Mouse (Mus musculus): ENCODE measurements around the gene Slc17a7. TPM values are rescaled to one million over a fixed set of nuclear protein-coding genes. Genes with fewer than 3 reads are reported as not detected.
A peak's percentile ranks its signal among the peaks of the same experiment; 100 is the strongest.

Slc17a7 gene
- polyA plus RNA-seq, 1 experiment from 2014 or later, result 0.56 TPM

DNA sequence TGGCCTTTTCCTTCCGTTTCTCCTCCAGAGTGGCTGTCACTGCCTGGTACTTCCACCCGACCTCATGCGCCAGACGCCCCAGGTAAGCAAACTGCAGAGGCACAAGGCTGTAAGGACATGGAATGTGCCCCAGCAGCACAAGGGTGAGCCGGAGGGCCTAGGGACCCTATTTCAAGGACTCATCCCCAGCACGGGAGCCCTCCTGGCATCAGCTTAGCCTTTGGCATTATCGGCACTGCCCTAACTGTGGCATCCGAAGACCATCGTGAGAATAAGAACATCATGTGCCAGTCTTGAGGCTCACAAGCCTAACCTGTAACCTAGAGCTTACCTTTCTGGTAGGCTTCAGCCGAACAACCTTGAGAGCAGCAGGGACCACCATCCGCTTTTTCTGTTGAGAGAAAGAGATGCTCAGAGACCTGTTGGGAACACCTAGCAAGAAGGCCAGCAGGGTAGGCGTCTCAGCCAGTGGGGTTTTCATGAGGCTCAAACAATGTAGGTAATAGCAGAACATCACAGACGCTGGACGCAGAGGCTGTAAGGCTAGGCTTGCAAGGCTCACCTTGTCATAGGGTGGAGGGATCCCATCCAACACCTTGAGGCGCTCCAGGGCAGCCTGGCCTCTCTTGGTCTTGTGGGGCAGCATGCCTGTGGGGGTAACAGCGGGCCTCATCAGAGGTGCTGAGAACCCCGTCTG is 37.5 kb upstream of the Slc17a7 start:
- no peaks in the 10 kb centered on the region for H3K27me3 ChIP-seq (replicated peaks; ENCODE audit: insufficient read depth, low read length)
- no peak overlapping the region for H3K4me2 ChIP-seq (replicated peaks; ENCODE audit: low read depth, low read length)
- DNase-seq (ENCODE audit: low spot score), result no peak
- 0 out of 2 replicates have a peak, but pooled peaks cover 17% of the 10 kb centered on the region for H3K36me3 ChIP-seq (ENCODE audit: insufficient read depth, low read length)
- H3K4me3 ChIP-seq (ENCODE audit: low read depth, low read length), result no peak overlapping the region
- ATAC-seq, result no peak
- TF ChIP-seq EP300 (IDR thresholded peaks at IDR 0.05), result no peak
- no peak for TF ChIP-seq CTCF (IDR thresholded peaks at IDR 0.05)
- 67% methylated on average over 17 of the region's 17 CpGs for WGBS
- no peaks in the 10 kb centered on the region for H3K9me3 ChIP-seq (ENCODE audit: low read length)
- H3K9ac ChIP-seq (replicated peaks; ENCODE audit: low read depth), result no peak overlapping the region
- H3K27ac ChIP-seq (ENCODE audit: low read length), result no peak overlapping the region
- H3K4me1 ChIP-seq (ENCODE audit: insufficient read depth, low read depth, low read length), result peaks cover 12% of the 10 kb centered on the region; the same call in 1 of the 2 replicates

DNA sequence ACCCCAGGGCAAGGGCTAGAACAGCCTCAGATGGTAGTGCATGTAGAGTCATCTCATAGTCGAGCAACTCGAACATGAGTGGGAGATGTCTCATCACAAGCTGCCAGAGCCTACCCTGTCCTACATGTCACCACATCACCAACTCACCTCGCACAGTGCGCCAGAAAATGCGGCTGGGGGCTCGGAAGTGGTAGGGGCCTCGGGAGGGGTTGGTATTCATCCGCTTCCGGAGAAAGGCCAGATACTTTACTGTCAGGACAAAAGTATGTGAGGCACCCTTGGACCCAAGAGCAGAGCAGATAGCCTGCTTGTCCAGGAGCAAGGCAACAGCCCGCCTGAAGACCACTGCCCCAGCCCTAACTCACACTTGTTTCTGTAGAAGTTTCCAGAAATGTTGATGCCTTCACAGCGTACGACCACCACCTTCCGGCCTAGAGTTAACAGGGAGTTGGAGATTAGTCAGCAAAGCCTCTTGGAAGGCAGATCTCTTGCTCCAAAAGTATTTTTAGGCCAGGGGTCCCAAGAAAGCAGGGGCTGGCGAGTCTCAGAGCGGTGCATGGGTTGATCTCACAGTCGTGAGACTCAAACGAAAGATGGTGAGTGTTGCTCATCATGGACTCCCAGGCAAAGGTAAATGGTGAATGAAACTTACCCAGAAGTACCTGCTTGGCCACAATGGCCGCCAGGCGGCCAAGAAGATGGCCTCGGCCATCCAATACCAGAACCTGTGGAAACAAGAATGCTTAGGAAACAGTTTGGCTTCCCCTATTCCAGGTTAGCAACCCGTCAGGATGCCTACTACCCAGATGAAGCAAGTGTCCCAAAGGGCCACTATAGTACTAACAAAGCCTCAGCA is 36.7 kb upstream of the Slc17a7 start:
- peaks cover 12% of the 10 kb centered on the region; the same call in 1 of the 2 replicates for H3K4me1 ChIP-seq (ENCODE audit: insufficient read depth, low read depth, low read length)
- H3K36me3 ChIP-seq (ENCODE audit: insufficient read depth, low read length), result 0 out of 2 replicates have a peak, but pooled peaks cover 17% of the 10 kb centered on the region
- TF ChIP-seq CTCF (IDR thresholded peaks at IDR 0.05) (0 out of 2 replicates have a peak, but pooled peaks have one; percentile 31), EP300 (IDR thresholded peaks at IDR 0.05) (no peak)
- peak overlapping the region; percentile 92 for H3K9ac ChIP-seq (replicated peaks; ENCODE audit: low read depth)
- peak overlapping the region; percentile 69 for H3K4me2 ChIP-seq (replicated peaks; ENCODE audit: low read depth, low read length)
- H3K4me3 ChIP-seq (ENCODE audit: low read depth, low read length), result peak overlapping the region; percentile 81; the same call in 1 of the 2 replicates
- H3K27ac ChIP-seq (ENCODE audit: low read length), result no peak overlapping the region
- no peaks in the 10 kb centered on the region for H3K27me3 ChIP-seq (replicated peaks; ENCODE audit: insufficient read depth, low read length)
- H3K9me3 ChIP-seq (ENCODE audit: low read length), result no peaks in the 10 kb centered on the region
- WGBS, result 21% methylated on average over 21 of the region's 21 CpGs
- no peak for ATAC-seq
- DNase-seq (ENCODE audit: low spot score), result no peak

DNA sequence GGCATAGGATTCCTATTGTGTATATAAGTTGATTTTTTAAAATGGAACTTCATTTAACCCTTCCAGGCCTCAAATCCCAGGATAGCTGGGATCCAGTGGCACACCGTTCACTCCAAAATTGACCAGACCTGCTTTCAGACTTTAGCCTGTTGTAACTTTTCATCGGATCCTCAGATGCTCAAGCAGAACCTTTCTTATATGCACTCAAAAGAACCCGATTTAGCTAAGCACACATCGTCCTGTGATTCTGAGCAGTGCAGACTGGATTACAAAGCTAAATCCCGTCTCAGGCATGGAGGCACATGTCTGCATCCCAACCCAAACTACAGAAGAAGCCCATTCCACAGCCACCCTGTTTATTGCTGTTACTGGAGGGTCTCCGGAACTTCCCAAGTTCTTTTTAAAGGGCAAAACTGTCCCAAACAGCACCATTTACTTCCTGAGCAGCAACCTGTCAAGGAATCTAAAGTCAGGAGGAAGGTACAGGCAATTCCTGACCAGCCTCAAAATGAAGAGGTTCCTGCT is 36.0 kb upstream of the Slc17a7 start:
- H3K4me1 ChIP-seq (ENCODE audit: insufficient read depth, low read depth, low read length), result peaks cover 11% of the 10 kb centered on the region; the same call in 1 of the 2 replicates
- H3K4me2 ChIP-seq (replicated peaks; ENCODE audit: low read depth, low read length), result peak overlapping the region; percentile 69
- WGBS, result 2% methylated on average over 6 of the region's 6 CpGs
- H3K27ac ChIP-seq (ENCODE audit: low read length), result peak overlapping the region; percentile 77
- peak overlapping the region; percentile 92 for H3K9ac ChIP-seq (replicated peaks; ENCODE audit: low read depth)
- TF ChIP-seq EP300 (IDR thresholded peaks at IDR 0.05) (no peak), CTCF (IDR thresholded peaks at IDR 0.05) (no peak)
- DNase-seq (ENCODE audit: low spot score) (no peak), ATAC-seq (no peak)
- no peaks in the 10 kb centered on the region for H3K9me3 ChIP-seq (ENCODE audit: low read length)
- H3K27me3 ChIP-seq (replicated peaks; ENCODE audit: insufficient read depth, low read length), result no peaks in the 10 kb centered on the region
- peak overlapping the region; percentile 81 for H3K4me3 ChIP-seq (ENCODE audit: low read depth, low read length)
- 0 out of 2 replicates have a peak, but pooled peaks cover 17% of the 10 kb centered on the region for H3K36me3 ChIP-seq (ENCODE audit: insufficient read depth, low read length)

DNA sequence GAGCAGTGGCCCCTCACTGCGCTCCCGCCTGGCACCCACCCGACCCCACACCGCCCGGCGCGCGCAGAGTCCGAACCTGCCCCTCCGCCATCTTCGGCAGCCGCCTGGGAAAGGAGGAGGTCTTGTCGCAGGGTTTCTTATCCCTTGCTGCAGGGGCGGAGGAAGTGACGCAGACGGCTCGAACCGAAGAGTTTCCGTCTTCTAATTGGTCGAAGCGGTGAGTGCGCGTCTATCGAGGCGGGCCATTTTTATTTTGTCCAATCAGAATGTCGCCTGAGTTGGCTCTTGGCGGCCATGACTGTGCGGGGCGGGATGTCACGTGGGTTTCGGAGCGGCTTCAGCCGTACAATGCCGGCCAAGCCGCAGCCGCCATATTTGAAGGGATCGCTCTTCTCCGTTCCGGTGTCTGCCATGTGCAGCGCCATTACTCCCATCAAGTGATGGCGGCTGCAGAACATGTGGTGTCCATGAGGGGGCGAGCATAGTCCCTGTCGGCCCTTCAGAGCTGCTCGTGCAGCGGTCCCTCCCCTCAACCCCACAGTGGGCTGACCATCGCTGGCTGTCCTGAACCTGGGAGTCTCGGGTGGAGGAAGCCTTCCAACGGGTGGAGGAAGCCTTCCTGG is 35.0 kb upstream of the Slc17a7 start, which contains the start of gene Rpl13a:
Gene Rpl13a, minus strand, starts transcription at position 138 of the 623 bp plus-strand sequence.
- DNase-seq (ENCODE audit: low spot score) (peak; percentile 99), ATAC-seq (peak; percentile 92)
- H3K36me3 ChIP-seq (ENCODE audit: insufficient read depth, low read length), result 0 out of 2 replicates have a peak, but pooled peaks cover 17% of the 10 kb centered on the region
- peak within 1 kb of the TSS; percentile 71 for H3K4me2 ChIP-seq (replicated peaks; ENCODE audit: low read depth, low read length)
- TF ChIP-seq CTCF (IDR thresholded peaks at IDR 0.05), result peak; percentile 92
- TF ChIP-seq EP300 (IDR thresholded peaks at IDR 0.05), result peak; percentile 57
- H3K4me1 ChIP-seq (ENCODE audit: insufficient read depth, low read depth, low read length), result peaks cover 8% of the 10 kb centered on the region; the same call in 1 of the 2 replicates
- WGBS, result under 1% methylated on average over 48 of the region's 48 CpGs
- H3K9ac ChIP-seq (replicated peaks; ENCODE audit: low read depth), result peak within 1 kb of the TSS; percentile 92
- H3K27ac ChIP-seq (ENCODE audit: low read length), result peak within 1 kb of the TSS; percentile 77
- peak within 1 kb of the TSS; percentile 81 for H3K4me3 ChIP-seq (ENCODE audit: low read depth, low read length)
- H3K9me3 ChIP-seq (ENCODE audit: low read length), result no peaks in the 10 kb centered on the region
- H3K27me3 ChIP-seq (replicated peaks; ENCODE audit: insufficient read depth, low read length), result no peaks in the 10 kb centered on the region

DNA sequence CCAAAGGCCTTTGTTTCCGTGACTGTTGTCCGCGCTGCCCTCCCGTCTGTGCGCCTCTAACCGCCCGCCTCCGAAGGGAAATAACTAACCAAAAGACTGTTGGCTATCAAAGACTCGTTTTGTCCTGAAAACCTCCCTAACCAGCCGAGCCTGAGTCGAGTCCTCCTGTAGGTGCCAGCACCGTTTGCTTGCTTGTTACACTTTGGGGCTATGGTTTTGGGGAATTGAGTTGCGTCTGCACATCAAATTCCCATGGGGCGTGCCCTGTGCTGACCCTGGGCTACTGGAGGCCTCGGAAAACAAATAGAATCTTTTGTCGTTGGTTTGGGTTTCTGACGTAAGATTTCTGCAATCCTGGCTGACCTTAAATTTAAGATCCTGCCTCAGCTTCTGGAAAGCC is 34.4 kb upstream of the Slc17a7 start:
- Histone ChIP-seq H3K4me3 (ENCODE audit: low read depth, low read length) (peak overlapping the region; percentile 42), H3K9ac (replicated peaks; ENCODE audit: low read depth) (peak overlapping the region; percentile 23; the same call in 1 of the 2 replicates), H3K36me3 (ENCODE audit: insufficient read depth, low read length) (0 out of 2 replicates have a peak, but pooled peaks cover 17% of the 10 kb centered on the region), H3K27ac (ENCODE audit: low read length) (peak overlapping the region; percentile 67), H3K9me3 (ENCODE audit: low read length) (no peaks in the 10 kb centered on the region), H3K4me2 (replicated peaks; ENCODE audit: low read depth, low read length) (peak overlapping the region; percentile 71), H3K27me3 (replicated peaks; ENCODE audit: insufficient read depth, low read length) (no peaks in the 10 kb centered on the region), H3K4me1 (ENCODE audit: insufficient read depth, low read depth, low read length) (peaks cover 8% of the 10 kb centered on the region; the same call in 1 of the 2 replicates)
- WGBS, result under 1% methylated on average over 17 of the region's 17 CpGs
- ATAC-seq, result peak; percentile 0; the same call in 1 of the 2 replicates
- DNase-seq (ENCODE audit: low spot score), result no peak
- TF ChIP-seq CTCF (IDR thresholded peaks at IDR 0.05), result no peak
- no peak for TF ChIP-seq EP300 (IDR thresholded peaks at IDR 0.05)
